Mouse (Mus musculus) cerebellum, adult 2 months (tissue): ENCODE measurements around the gene Exosc2.

Source experiments
- CTCF ChIP-seq: fragments of 200-500 bp; IDR thresholded peaks from 2 replicates; pipeline ENCODE4 v1.5.1; 2011; ENCODE audit warnings: low read depth, mild to moderate bottlenecking, control low read depth, low read length, moderate library complexity, borderline replicate concordance; ENCODE audit not compliant: insufficient read depth
- POLR2A ChIP-seq: fragments of 200-500 bp; IDR thresholded peaks from 2 replicates; pipeline ENCODE4 v1.6.1; 2011; ENCODE audit warnings: low read length, control low read depth, borderline replicate concordance; ENCODE audit not compliant: insufficient read depth

DNA sequence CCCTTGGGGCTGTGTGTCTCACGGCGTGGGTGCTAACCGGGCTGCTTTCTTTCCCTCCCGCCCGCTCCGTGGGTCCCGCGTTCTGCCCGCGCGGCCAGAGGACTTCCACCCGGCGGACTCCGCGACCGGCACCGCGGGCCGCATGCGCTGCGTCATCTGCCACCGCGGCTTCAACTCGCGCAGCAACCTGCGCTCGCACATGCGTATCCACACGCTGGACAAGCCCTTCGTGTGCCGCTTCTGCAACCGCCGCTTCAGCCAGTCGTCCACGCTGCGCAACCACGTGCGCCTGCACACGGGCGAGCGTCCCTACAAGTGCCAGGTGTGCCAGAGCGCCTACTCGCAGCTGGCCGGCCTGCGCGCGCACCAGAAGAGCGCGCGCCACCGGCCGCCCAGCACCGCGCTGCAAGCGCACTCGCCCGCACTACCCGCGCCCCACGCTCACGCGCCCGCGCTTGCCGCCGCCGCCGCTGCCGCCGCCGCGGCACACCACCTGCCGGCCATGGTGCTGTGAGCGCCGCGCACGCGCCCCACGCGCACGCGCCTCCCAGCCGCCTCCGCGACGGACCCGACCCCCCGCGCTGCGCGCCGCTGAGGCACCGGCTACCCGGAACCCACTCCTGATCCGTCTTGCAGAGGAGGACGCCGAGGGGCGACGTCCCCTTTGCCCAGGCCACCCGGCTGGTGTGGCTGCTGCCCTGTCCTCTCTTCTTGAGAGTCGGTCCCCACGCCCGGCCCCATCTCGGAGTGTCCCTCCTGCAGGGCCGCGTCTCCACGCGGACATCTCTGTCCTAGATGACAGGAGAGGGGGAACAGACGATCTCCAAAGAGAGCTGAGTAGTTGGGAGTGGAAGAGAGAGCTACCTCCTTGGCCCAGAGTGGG, 16.3 kb upstream of the Exosc2 start:
- no peak for TF ChIP-seq CTCF
- no peak for TF ChIP-seq POLR2A
